Mouse (Mus musculus) thymus, adult 2 months (tissue): ENCODE data around the gene Def6. TPM values are rescaled to one million over a fixed set of nuclear protein-coding genes. Genes with fewer than 3 reads are reported as not detected.

ENCODE experiments used
- DNase-seq: peaks from one replicate; pipeline ENCODE4 v3.0.0; 2021
- H3K27ac ChIP-seq: fragments of 200-500 bp; 2 replicates; pipeline ENCODE4 v1.5.1; 2012; ENCODE audit warnings: low read length, control low read depth; ENCODE audit not compliant: control insufficient read depth, insufficient read depth
- H3K27me3 ChIP-seq: fragments of 200-500 bp; 2 replicates; pipeline ENCODE4 v1.6.1; 2012; ENCODE audit warnings: mild to moderate bottlenecking, low read length, moderate library complexity, mixed read lengths; ENCODE audit not compliant: control insufficient read depth, insufficient read depth
- H3K36me3 ChIP-seq: fragments of 200-500 bp; 2 replicates; pipeline ENCODE4 v1.6.1; 2012; ENCODE audit warnings: mild to moderate bottlenecking, low read length, moderate library complexity; ENCODE audit not compliant: control insufficient read depth, insufficient read depth
- H3K4me1 ChIP-seq: fragments of 200-500 bp; replicated peaks from 2 replicates; pipeline ENCODE4 v1.6.1; 2012; ENCODE audit warnings: low read length; ENCODE audit not compliant: control insufficient read depth, insufficient read depth
- H3K4me3 ChIP-seq: fragments of 200-500 bp; 2 replicates; pipeline ENCODE4 v1.5.1; 2012; ENCODE audit warnings: mild to moderate bottlenecking, low read length, control low read depth, moderate library complexity; ENCODE audit not compliant: control insufficient read depth, insufficient read depth
- CTCF ChIP-seq: fragments of 200-500 bp; IDR thresholded peaks from 2 replicates; pipeline ENCODE4 v1.5.1; 2012; ENCODE audit warnings: mild to moderate bottlenecking, control low read depth, low read length, moderate library complexity, borderline replicate concordance; ENCODE audit not compliant: control insufficient read depth, poor library complexity, insufficient read depth; ENCODE audit errors: extremely low read depth
- POLR2A ChIP-seq: fragments of 200-500 bp; IDR thresholded peaks from 2 replicates; pipeline ENCODE4 v1.6.1; 2012; ENCODE audit warnings: mild to moderate bottlenecking, low read length, control low read depth, moderate library complexity; ENCODE audit not compliant: control insufficient read depth, poor library complexity, insufficient read depth; ENCODE audit errors: extremely low read depth
- WGBS: fragments of 180-500 bp; shearing (Covaris S2); methylation state at CpG from one replicate; pipeline ENCODE4 v1.1.7; 2018; 5-methylcytosine and 5-hydroxymethylcytosine counted together
- polyA plus RNA-seq: library from polyadenylated mRNA; depleted of rRNA; stranded (reverse); fragments of >200 nt; gene quantifications from 2 replicates; pipeline ENCODE4 v1.2.3, GENCODE M21; 2012

Gene Def6
- polyA plus RNA-seq, 1 experiment: 247 TPM

- Histone ChIP-seq H3K27me3 (no peaks in the 10 kb centered on the region), H3K27ac (no peak overlapping the region), H3K4me1 (peaks cover 11% of the 10 kb centered on the region), H3K4me3 (no peak overlapping the region), H3K36me3 (peaks cover 5% of the 10 kb centered on the region; the same call in 1 of the 2 replicates)
- DNase-seq: no peak
- 92% methylated on average over 4 of the region's 4 CpGs for WGBS
- TF ChIP-seq POLR2A (no peak), CTCF (no peak)
Observed at GRCm38 (mm10) chr17:28236636-28237015, 29.0 kb downstream of the Def6 start.

- Histone ChIP-seq H3K36me3 (peaks cover 5% of the 10 kb centered on the region; the same call in 1 of the 2 replicates), H3K4me3 (no peak overlapping the region), H3K27me3 (no peaks in the 10 kb centered on the region), H3K4me1 (peaks cover 11% of the 10 kb centered on the region), H3K27ac (no peak overlapping the region)
- TF ChIP-seq POLR2A (no peak), CTCF (no peak)
- DNase-seq: no peak
- 96% methylated on average over 5 of the region's 5 CpGs for WGBS
Observed at GRCm38 (mm10) chr17:28237362-28237761, 29.8 kb downstream of the Def6 start.

- no peak overlapping the region for H3K4me3 ChIP-seq
- H3K27me3 ChIP-seq: no peaks in the 10 kb centered on the region
- H3K36me3 ChIP-seq: peaks cover 5% of the 10 kb centered on the region; the same call in 1 of the 2 replicates
- H3K4me1 ChIP-seq: peaks cover 11% of the 10 kb centered on the region
- WGBS: 91% methylated on average over 6 of the region's 6 CpGs
- no peak overlapping the region for H3K27ac ChIP-seq
- TF ChIP-seq POLR2A (no peak), CTCF (no peak)
- no peak for DNase-seq
Observed at GRCm38 (mm10) chr17:28237874-28238273, 30.3 kb downstream of the Def6 start.

GRCm38 (mm10) chr17:28240846-28241245 lies 33.3 kb downstream of the Def6 start:
- peaks cover under 1% of the 10 kb centered on the region; the same call in 1 of the 2 replicates for H3K4me1 ChIP-seq
- no peak for TF ChIP-seq POLR2A
- TF ChIP-seq CTCF: no peak
- no peak overlapping the region for H3K4me3 ChIP-seq
- no peak overlapping the region for H3K27ac ChIP-seq
- DNase-seq: no peak
- H3K36me3 ChIP-seq: peaks cover 5% of the 10 kb centered on the region; the same call in 1 of the 2 replicates
- no peaks in the 10 kb centered on the region for H3K27me3 ChIP-seq
- WGBS: over 99% methylated on average over 5 of the region's 5 CpGs

- Histone ChIP-seq H3K36me3 (peaks cover 5% of the 10 kb centered on the region; the same call in 1 of the 2 replicates), H3K27me3 (no peaks in the 10 kb centered on the region), H3K4me3 (no peak overlapping the region), H3K27ac (no peak overlapping the region), H3K4me1 (peaks cover 10% of the 10 kb centered on the region)
- TF ChIP-seq POLR2A: no peak
- no peak for TF ChIP-seq CTCF
- DNase-seq: no peak
- WGBS: 95% methylated on average over 6 of the region's 6 CpGs
Observed at GRCm38 (mm10) chr17:28242296-28242695, 34.7 kb downstream of the Def6 start.

GRCm38 (mm10) chr17:28244214-28244613 lies 36.6 kb downstream of the Def6 start:
- no peak overlapping the region for H3K4me3 ChIP-seq
- TF ChIP-seq POLR2A (no peak), CTCF (no peak)
- no peak overlapping the region for H3K27ac ChIP-seq
- H3K4me1 ChIP-seq: peaks cover 17% of the 10 kb centered on the region
- WGBS: 95% methylated on average over 6 of the region's 6 CpGs
- H3K36me3 ChIP-seq: peaks cover 5% of the 10 kb centered on the region; the same call in 1 of the 2 replicates
- no peak for DNase-seq
- H3K27me3 ChIP-seq: no peaks in the 10 kb centered on the region

GRCm38 (mm10) chr17:28244714-28245113 lies 37.1 kb downstream of the Def6 start:
- Histone ChIP-seq H3K4me3 (no peak overlapping the region), H3K27ac (no peak overlapping the region)
- WGBS: 88% methylated on average over 6 of the region's 6 CpGs

More at GRCm38 (mm10) chr17:28244714-28245113, 37.1 kb downstream of the Def6 start:
- TF ChIP-seq CTCF: no peak
- TF ChIP-seq POLR2A: no peak
- no peaks in the 10 kb centered on the region for H3K27me3 ChIP-seq
- H3K4me1 ChIP-seq: peaks cover 17% of the 10 kb centered on the region
- peaks cover 5% of the 10 kb centered on the region; the same call in 1 of the 2 replicates for H3K36me3 ChIP-seq
- DNase-seq: no peak
